Mouse (Mus musculus): Measurements from ENCODE around the gene Gm28308. TPM values are rescaled to one million over a fixed set of nuclear protein-coding genes. Genes with fewer than 3 reads are reported as not detected.

Gm28308 gene
- total and polyA plus RNA-seq, 3 experiments, result not detected

- no peak for DNase-seq (ENCODE audit: extremely low read depth)
- no peak overlapping the region for H3K4me3 ChIP-seq (replicated peaks in 1 of 3; ENCODE audit: low read depth in 2 of 3, low read length in 2 of 3, poor library complexity in 1 of 3)
- TF ChIP-seq TBP (conservative IDR thresholded peaks at IDR 0.05; ENCODE audit: low read depth, low read length) (no peak), MAZ (IDR thresholded peaks at IDR 0.05; ENCODE audit: low read depth, low read length) (no peak), CHD2 (IDR thresholded peaks at IDR 0.05; ENCODE audit: low read length) (no peak), TCF12 (IDR thresholded peaks at IDR 0.05; ENCODE audit: low read depth, low read length) (no peak), KAT2A (IDR thresholded peaks at IDR 0.05; ENCODE audit: insufficient replicate concordance, low read length) (no peak), EP300 (IDR thresholded peaks at IDR 0.05; ENCODE audit: low read length) (no peak), BHLHE40 (IDR thresholded peaks at IDR 0.05; ENCODE audit: low read depth, low read length) (no peak), RAD21 (IDR thresholded peaks at IDR 0.05; ENCODE audit: low read depth, low read length) (no peak), POLR2A (IDR thresholded peaks at IDR 0.05; ENCODE audit: low read depth, low read length) (no peak)
- dilution Hi-C loops (cut with MboI; ENCODE audit: extremely low pct_ligation_motif_present, extremely low pct_unique_long_range_greater_than_20kb, low sequenced_read_pairs) (no loop called here), in situ Hi-C loops (cut with MboI; ENCODE audit: low pct_ligation_motif_present, low pct_unique_long_range_greater_than_20kb, low sequenced_read_pairs) (loop anchor here (25.0 kb wide), 1 partner anchor 188 kb away; the partner anchor contains the start of gene Skap2)
- no peak overlapping the region for H3K4me2 ChIP-seq (ENCODE audit: insufficient read depth, low read depth, poor library complexity, severe bottlenecking)
- peaks cover 0 to 5% of the 10 kb centered on the region in 2 experiments; a peak in 1 of 4 replicates for H3K4me1 ChIP-seq (ENCODE audit: control insufficient read depth in 1 of 2, insufficient read depth in 2 of 2)
- H3K36me3 ChIP-seq (replicated peaks in 1 of 2; ENCODE audit: control insufficient read depth in 1 of 2, insufficient read depth in 1 of 2, low read length in 1 of 2), result peaks cover 16 to 30% of the 10 kb centered on the region in 2 experiments
- no peak overlapping the region for H3K27ac ChIP-seq (ENCODE audit: insufficient read depth, low read depth)
- H3K9ac ChIP-seq (ENCODE audit: insufficient read depth, low read depth), result no peak overlapping the region
- peaks cover 27% of the 10 kb centered on the region for H3K9me3 ChIP-seq (replicated peaks; ENCODE audit: low read length)
- H3K79me2 ChIP-seq (replicated peaks; ENCODE audit: control insufficient read depth, extremely low read depth, insufficient read depth, poor library complexity, severe bottlenecking), result no peaks in the 10 kb centered on the region
- H3K27me3 ChIP-seq (replicated peaks), result no peaks in the 10 kb centered on the region
Measured at GRCm38 (mm10) chr6:52200751-52201250, 12.3 kb downstream of the Gm28308 start.

DNA sequence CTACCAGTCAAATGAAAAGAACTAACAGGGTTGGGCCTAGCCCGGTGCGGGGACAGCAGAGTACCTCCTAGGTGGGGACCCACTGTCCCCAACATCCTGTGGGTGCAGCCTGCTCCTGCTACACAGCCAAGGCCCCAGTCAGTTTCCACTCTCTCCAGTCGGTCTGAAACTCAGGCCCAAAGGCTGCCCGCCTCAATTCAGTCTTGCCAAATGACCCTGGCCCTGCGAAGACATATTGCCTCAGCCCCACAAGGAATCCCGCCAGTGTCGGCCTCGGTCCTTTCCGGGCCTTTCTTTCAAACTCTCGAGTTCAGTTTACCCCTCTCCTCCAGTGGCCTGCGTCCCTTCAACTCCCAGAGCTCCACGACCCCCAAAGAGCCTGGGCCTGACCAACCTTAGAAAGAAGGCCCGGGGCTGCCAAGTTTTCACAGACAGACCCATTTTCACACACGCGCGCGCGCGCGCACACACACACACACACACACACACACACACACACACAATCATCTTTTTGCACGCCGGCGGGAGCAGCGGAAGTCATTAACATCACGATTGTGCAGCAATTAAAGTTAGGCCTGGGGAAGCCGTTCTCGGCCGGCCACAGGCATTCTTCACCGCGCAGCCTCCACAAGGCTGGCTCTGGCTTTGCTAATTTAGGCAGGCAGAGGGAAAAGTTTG lies 12.9 kb downstream of the Gm28308 start:
- in situ Hi-C loops (cut with MboI; ENCODE audit: low pct_ligation_motif_present, low pct_unique_long_range_greater_than_20kb, low sequenced_read_pairs) (loop anchor here (25.0 kb wide), 1 partner anchor 188 kb away; the partner anchor contains the start of gene Skap2), dilution Hi-C loops (cut with MboI; ENCODE audit: extremely low pct_ligation_motif_present, extremely low pct_unique_long_range_greater_than_20kb, low sequenced_read_pairs) (no loop called here)
- TF ChIP-seq ZC3H11A (IDR thresholded peaks at IDR 0.05; ENCODE audit: low read depth, low read length), result no peak
- no peak for TF ChIP-seq MAX (IDR thresholded peaks at IDR 0.05; ENCODE audit: low read length)
- TF ChIP-seq PAX5 (IDR thresholded peaks at IDR 0.05; ENCODE audit: low read length), result no peak
- TF ChIP-seq MAFK (IDR thresholded peaks at IDR 0.05; ENCODE audit: insufficient replicate concordance, low read length), result no peak
- TF ChIP-seq ZNF384 (IDR thresholded peaks at IDR 0.05; ENCODE audit: low read depth, low read length), result no peak
- TF ChIP-seq MEF2A (IDR thresholded peaks at IDR 0.05; ENCODE audit: borderline replicate concordance, low read depth, low read length), result no peak
- no peak for TF ChIP-seq JUND (conservative IDR thresholded peaks at IDR 0.05; ENCODE audit: low read depth, low read length)
- no peak for TF ChIP-seq E2F4 (IDR thresholded peaks at IDR 0.05; ENCODE audit: insufficient replicate concordance, low read depth, low read length)
- no peaks in the 10 kb centered on the region for H3K27me3 ChIP-seq (replicated peaks)
- no peak for DNase-seq (ENCODE audit: extremely low read depth)
- peaks cover 10 to 24% of the 10 kb centered on the region in 2 experiments for H3K36me3 ChIP-seq (replicated peaks in 1 of 2; ENCODE audit: control insufficient read depth in 1 of 2, insufficient read depth in 1 of 2, low read length in 1 of 2)
- H3K27ac ChIP-seq (ENCODE audit: insufficient read depth, low read depth), result no peak overlapping the region
- H3K4me2 ChIP-seq (ENCODE audit: insufficient read depth, low read depth, poor library complexity, severe bottlenecking), result no peak overlapping the region
- H3K4me1 ChIP-seq (ENCODE audit: control insufficient read depth in 1 of 2, insufficient read depth in 2 of 2), result peaks cover 0 to 5% of the 10 kb centered on the region in 2 experiments; a peak in 1 of 4 replicates
- peaks cover 21% of the 10 kb centered on the region for H3K9me3 ChIP-seq (replicated peaks; ENCODE audit: low read length)
- no peak overlapping the region for H3K9ac ChIP-seq (ENCODE audit: insufficient read depth, low read depth)
- no peak overlapping the region for H3K4me3 ChIP-seq (replicated peaks in 1 of 3; ENCODE audit: low read depth in 2 of 3, low read length in 2 of 3, poor library complexity in 1 of 3)
- no peaks in the 10 kb centered on the region for H3K79me2 ChIP-seq (replicated peaks; ENCODE audit: control insufficient read depth, extremely low read depth, insufficient read depth, poor library complexity, severe bottlenecking)
